Mouse (Mus musculus) CH12.LX (cell line): ENCODE measurements around the gene Ttc39b.

ENCODE experiments used
- CTCF ChIP-seq, 2 experiments: IDR thresholded peaks in 1 of 2; conservative IDR thresholded peaks in 1 of 2; 2 replicates each; pipeline ENCODE4 v1.5.1; 2011 to 2012; ENCODE audit warnings: low read depth in 2 of 2, low read length in 2 of 2, improper control_type of control experiment in 1 of 2, inconsistent platforms in 1 of 2, mild to moderate bottlenecking in 1 of 2, moderate library complexity in 1 of 2
- EP300 ChIP-seq: IDR thresholded peaks from 2 replicates; pipeline ENCODE4 v1.6.1; 2011; ENCODE audit warnings: low read length, improper control_type of control experiment
- POLR2A ChIP-seq: IDR thresholded peaks from 2 replicates; pipeline ENCODE4 v1.6.1; 2011; ENCODE audit warnings: low read depth, mild to moderate bottlenecking, improper control_type of control experiment, low read length
- UBTF ChIP-seq: IDR thresholded peaks from 2 replicates; pipeline ENCODE4 v1.6.1; 2012; ENCODE audit warnings: low read depth, mild to moderate bottlenecking, inconsistent platforms, low read length, improper control_type of control experiment, moderate library complexity
- USF1 ChIP-seq: IDR thresholded peaks from 2 replicates; pipeline ENCODE4 v1.6.1; 2014; ENCODE audit warnings: low read depth, mild to moderate bottlenecking, inconsistent platforms, low read length, improper control_type of control experiment

- TF ChIP-seq CTCF (conservative IDR thresholded peaks at IDR 0.05 in 1 of 2, IDR thresholded peaks at IDR 0.05 in 1 of 2; ENCODE audit: low read depth in 2 of 2, low read length in 2 of 2) (no peak), POLR2A (no peak), EP300 (peak; percentile 85), UBTF (no peak), USF1 (no peak)
Observed at GRCm38 (mm10) chr4:83223197-83223596, 100.9 kb downstream of the Ttc39b start.
